Mouse (Mus musculus) adrenal gland, postnatal 0 days (tissue): ENCODE results near the gene Gm7954. TPM values are rescaled to one million over a fixed set of nuclear protein-coding genes. Genes with fewer than 3 reads are reported as not detected.

Experiments
- polyA plus RNA-seq: library from polyadenylated mRNA; unstranded; fragments of >200 nt; fragmentation: Nextera tagmentation; extraction: Ambion mirVana; gene quantifications from 2 replicates; pipeline ENCODE4 v1.2.1, GENCODE M21; 2015

The Gm7954 gene
- polyA plus RNA-seq: not detected in 2 replicates

DNA sequence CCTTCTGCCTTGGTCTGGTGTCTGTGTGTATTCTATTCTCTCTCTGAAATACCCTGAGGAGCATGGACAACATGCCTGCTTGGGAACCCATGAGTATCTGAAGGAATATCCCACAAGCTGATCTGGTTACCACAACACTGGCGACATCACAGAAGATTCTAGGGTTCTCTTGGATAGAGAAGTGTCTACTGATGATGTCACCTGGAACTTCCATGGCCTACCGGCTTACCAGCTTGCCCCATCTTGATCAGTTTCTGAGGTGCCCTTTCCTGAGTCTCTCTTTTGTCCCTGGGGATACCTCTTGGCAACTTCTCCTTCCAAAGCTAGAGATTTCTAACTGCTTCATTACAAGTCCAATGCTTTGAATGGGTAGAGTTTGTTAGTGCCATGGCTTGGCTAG lies at the start of gene Gm7954:
Gene Gm7954 (minus strand): TSS at position 101 of the 400 bp plus-strand sequence.

DNA sequence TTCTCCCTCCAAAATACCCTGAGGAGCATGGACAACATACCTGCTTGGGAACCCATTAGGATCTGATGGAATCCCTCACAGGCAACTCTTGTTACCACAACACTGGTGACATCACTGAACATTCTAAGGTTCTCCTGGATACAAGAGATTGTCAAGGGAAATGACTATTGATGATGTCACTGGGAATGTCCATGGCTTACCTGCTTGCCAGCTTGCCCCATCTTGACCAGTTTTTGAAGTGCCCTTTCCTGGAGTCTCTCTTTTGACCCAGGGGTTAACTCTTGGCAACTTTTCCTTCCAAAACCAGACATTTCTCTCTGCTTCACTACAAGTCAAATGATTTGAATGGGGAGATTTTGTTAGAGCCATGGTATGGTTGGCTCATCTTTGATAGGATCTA lies 36.1 kb upstream of the Gm7954 start, which contains the start of gene Gm3486:
Gene Gm3486 (minus strand): TSS at position 101 of the 400 bp plus-strand sequence.

DNA sequence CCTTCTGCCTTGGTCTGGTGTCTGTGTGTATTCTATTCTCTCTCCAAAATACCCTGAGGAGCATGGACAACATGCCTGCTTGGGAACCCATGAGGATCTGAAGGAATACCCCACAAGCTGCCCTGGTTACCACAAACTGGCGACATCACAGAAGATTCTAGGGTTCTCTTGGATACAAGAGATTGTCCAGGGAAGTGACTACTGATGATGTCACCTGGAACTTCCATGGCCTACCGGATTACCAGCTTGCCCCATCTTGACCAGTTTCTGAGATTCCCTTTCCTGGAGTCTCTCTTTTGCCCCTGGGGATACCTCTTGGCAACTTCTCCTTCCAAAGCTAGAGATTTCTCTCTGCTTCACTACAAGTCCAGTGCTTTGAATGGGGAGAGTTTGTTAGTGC lies 45.1 kb downstream of the Gm7954 start, which contains the start of gene Gm6482:
Gene Gm6482 (minus strand): TSS at position 101 of the 400 bp plus-strand sequence.

Other genes starting within 250 kb of the Gm7954 start
- not detected in 2 replicates for gene Gm2832, start 174.7 kb downstream of the Gm7954 start, polyA plus RNA-seq
- not detected in 2 replicates for gene Gm5798, start 104.9 kb downstream of the Gm7954 start, polyA plus RNA-seq
- gene Gm7945, start 67.1 kb downstream of the Gm7954 start, polyA plus RNA-seq: not detected in 2 replicates
- not detected in 2 replicates for gene Gm6482, start 45.2 kb downstream of the Gm7954 start, polyA plus RNA-seq
- not detected in 2 replicates for gene Gm3486, start 36.0 kb upstream of the Gm7954 start, polyA plus RNA-seq
- gene Gm7970, start 102.1 kb upstream of the Gm7954 start, polyA plus RNA-seq: not detected in 2 replicates
- gene 1700049E17Rik2, start 119.7 kb upstream of the Gm7954 start, polyA plus RNA-seq: not detected in 2 replicates
- gene Gm3072, start 171.1 kb upstream of the Gm7954 start, polyA plus RNA-seq: not detected in 2 replicates
- not detected in 2 replicates for gene Gm3676, start 193.0 kb upstream of the Gm7954 start, polyA plus RNA-seq
- gene Gm8068, start 248.4 kb upstream of the Gm7954 start, polyA plus RNA-seq: not detected in 2 replicates